Mouse (Mus musculus) embryo, embryonic 9.5 days (tissue): ENCODE data around the gene Olfr193.
"Not testable (repeated sequence)": the region's sequence is repeated elsewhere in the genome, so short reads cannot be mapped to it uniquely, and the experiment has no call there.

Experiments
- DNase-seq: peaks from one replicate; pipeline ENCODE4 v3.0.0-alpha.2; 2017; ENCODE audit errors: extremely low spot score

Olfr193 gene

GRCm38 (mm10) chr16:59111781-59112180 lies at the start of gene Olfr193:
Gene Olfr193 (minus strand): TSS chr16:59111881.
- no peak for DNase-seq

- DNase-seq, result no peak
Measured at GRCm38 (mm10) chr16:59151996-59152395, 40.3 kb upstream of the Olfr193 start.

DNA sequence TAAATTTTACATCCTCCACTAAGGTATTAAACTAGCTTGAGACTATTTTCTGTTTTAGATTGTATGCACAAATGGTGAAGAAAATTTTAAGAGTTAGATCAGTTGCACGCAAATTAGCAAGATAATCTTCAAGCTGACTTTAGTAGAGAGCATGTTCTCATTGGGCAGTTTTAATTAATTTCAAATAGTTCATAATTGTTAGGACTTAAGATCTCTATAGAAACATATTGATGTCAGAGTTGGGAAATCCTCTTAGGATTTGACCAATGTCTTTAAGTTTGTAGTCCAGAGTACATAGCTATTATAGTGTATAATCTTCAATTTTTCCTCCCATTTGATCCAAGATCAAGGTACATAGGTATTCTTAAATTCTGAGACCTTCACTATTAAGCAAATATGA lies 35.1 kb upstream of the Olfr193 start, which contains the start of gene Olfr195:
Olfr195 (plus strand) TSS at position 301 of the 400 bp plus-strand sequence.
- DNase-seq, result no peak

GRCm38 (mm10) chr16:59141105-59141504 lies 29.4 kb upstream of the Olfr193 start:
- no peak for DNase-seq

GRCm38 (mm10) chr16:59130740-59131139 lies 19.1 kb upstream of the Olfr193 start:
- no peak for DNase-seq

DNA sequence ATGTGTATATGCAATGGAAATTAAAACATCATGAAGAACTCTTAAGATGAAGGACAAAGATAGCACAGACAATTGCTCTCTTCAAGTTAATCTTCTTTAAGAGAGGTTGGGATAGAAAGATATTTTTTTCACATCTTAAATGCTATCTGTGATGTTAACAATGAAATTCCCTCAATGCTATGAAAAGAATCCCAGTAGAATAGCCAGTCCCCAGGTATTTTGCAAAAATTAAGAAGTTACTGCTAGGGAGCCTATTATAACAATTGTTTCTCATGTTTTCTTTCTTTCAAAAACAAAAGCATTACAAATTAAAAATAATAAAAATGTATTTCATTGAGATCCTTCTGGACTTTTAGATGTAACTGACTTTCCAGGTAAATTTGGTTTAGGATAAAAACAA lies 9.3 kb upstream of the Olfr193 start, which contains the start of gene Olfr194:
Olfr194 (minus strand) TSS at position 101 of the 400 bp plus-strand sequence.
- no peak for DNase-seq

DNA sequence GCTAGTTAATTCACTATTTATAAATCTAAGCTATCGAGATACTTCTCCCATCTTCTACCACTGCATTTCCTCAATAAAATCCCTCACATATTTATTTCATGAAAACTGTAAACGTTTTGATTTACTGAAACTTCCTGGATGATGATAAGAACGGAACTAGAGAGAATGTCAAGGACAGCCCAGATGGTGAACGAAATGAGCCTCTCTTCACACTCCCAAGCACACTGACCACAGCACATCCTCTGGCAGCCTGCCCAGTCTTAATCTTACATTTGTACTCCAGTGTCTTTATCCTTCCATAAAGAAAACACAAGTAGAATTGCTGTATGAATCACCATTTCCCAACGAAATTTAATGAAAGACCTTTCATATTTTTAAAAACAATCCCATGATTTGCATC lies 3.2 kb downstream of the Olfr193 start:
- DNase-seq, result not testable (repeated sequence)

GRCm38 (mm10) chr16:59105312-59105711 lies 6.4 kb downstream of the Olfr193 start:
- DNase-seq, result no peak

DNA sequence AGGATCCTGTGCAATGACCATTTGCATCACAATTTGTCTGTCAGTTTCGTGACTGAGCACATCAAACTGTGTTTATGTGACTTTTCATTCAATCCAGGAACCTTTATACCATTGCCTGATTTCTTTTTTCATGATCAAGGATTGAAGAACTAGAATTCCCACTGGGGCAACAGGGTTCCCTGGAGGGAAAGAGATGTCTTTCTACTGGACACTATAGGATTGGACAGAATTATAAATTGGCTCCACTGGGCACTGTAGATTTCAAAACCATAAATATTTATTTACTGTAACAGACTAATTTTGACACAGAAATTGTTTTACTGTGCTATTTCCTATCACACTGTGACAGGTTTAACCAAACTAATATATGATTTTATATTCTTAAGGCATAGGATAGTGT lies 22.0 kb downstream of the Olfr193 start, which contains the start of gene Olfr191:
Olfr191 (minus strand) TSS at position 101 of the 400 bp plus-strand sequence.
- not testable (repeated sequence) for DNase-seq

- not testable (repeated sequence) for DNase-seq
Measured at GRCm38 (mm10) chr16:59081113-59081512, 30.6 kb downstream of the Olfr193 start.

GRCm38 (mm10) chr16:59077905-59078304 lies 33.8 kb downstream of the Olfr193 start, which contains the start of gene Olfr190:
Gene Olfr190 (minus strand): TSS chr16:59078005.
- DNase-seq, result no peak

- no peak for DNase-seq
Measured at GRCm38 (mm10) chr16:59073520-59073919, 38.2 kb downstream of the Olfr193 start.

- DNase-seq, result no peak
Measured at GRCm38 (mm10) chr16:59071755-59072154, 39.9 kb downstream of the Olfr193 start.

GRCm38 (mm10) chr16:59062411-59062810 lies 49.3 kb downstream of the Olfr193 start:
- not testable (repeated sequence) for DNase-seq
